Mouse (Mus musculus) forebrain, embryonic 13.5 days (tissue): ENCODE data around the gene Zfyve16. TPM values are rescaled to one million over a fixed set of nuclear protein-coding genes. Genes with fewer than 3 reads are reported as not detected.
A peak's percentile ranks its signal among the peaks of the same experiment; 100 is the strongest.

Source experiments
- ATAC-seq: fragments of 200-750 bp; cut with Nextera tagmentation; 2 replicates; pipeline ENCODE4 v1.8.0; 2017
- H3K27ac ChIP-seq: fragments of 300-500 bp; sonication (generic); 2 replicates; pipeline ENCODE4 v1.5.1; 2015; ENCODE audit warnings: inconsistent platforms, mild to moderate bottlenecking, moderate library complexity
- H3K27me3 ChIP-seq: fragments of 300-500 bp; sonication (generic); 2 replicates; pipeline ENCODE4 v1.6.1; 2015; ENCODE audit warnings: mild to moderate bottlenecking, inconsistent platforms
- H3K36me3 ChIP-seq: fragments of 300-500 bp; sonication (generic); 2 replicates; pipeline ENCODE4 v1.6.1; 2015; ENCODE audit warnings: mild to moderate bottlenecking, inconsistent platforms; ENCODE audit not compliant: poor library complexity, severe bottlenecking
- H3K4me1 ChIP-seq: fragments of 300-500 bp; sonication (generic); 2 replicates; pipeline ENCODE4 v1.6.1; 2015; ENCODE audit warnings: inconsistent platforms
- H3K4me2 ChIP-seq: fragments of 300-500 bp; sonication (generic); 2 replicates; pipeline ENCODE4 v1.6.1; 2015; ENCODE audit warnings: inconsistent platforms, mild to moderate bottlenecking, moderate library complexity
- H3K4me3 ChIP-seq: fragments of 300-500 bp; sonication (generic); 2 replicates; pipeline ENCODE4 v1.5.1; 2015; ENCODE audit warnings: mild to moderate bottlenecking, inconsistent platforms
- H3K9ac ChIP-seq: fragments of 300-500 bp; sonication (generic); 2 replicates; pipeline ENCODE4 v1.6.1; 2015; ENCODE audit warnings: mild to moderate bottlenecking, inconsistent platforms
- H3K9me3 ChIP-seq: fragments of 300-500 bp; sonication (generic); replicated peaks from 2 replicates; pipeline ENCODE4 v1.6.1; 2016; ENCODE audit warnings: inconsistent platforms
- WGBS: fragments of 180-500 bp; shearing (Covaris S2); methylation state at CpG from one replicate; pipeline ENCODE4 v1.1.7; 2015; 5-methylcytosine and 5-hydroxymethylcytosine counted together
- polyA plus RNA-seq: library from polyadenylated mRNA; unstranded; fragments of >200 nt; fragmentation: Nextera tagmentation; extraction: Ambion mirVana; gene quantifications from 2 replicates; pipeline ENCODE4 v1.2.1, GENCODE M21; 2015

Zfyve16 gene
- polyA plus RNA-seq, 1 experiment from 2014 or later, result 10.0 TPM

DNA sequence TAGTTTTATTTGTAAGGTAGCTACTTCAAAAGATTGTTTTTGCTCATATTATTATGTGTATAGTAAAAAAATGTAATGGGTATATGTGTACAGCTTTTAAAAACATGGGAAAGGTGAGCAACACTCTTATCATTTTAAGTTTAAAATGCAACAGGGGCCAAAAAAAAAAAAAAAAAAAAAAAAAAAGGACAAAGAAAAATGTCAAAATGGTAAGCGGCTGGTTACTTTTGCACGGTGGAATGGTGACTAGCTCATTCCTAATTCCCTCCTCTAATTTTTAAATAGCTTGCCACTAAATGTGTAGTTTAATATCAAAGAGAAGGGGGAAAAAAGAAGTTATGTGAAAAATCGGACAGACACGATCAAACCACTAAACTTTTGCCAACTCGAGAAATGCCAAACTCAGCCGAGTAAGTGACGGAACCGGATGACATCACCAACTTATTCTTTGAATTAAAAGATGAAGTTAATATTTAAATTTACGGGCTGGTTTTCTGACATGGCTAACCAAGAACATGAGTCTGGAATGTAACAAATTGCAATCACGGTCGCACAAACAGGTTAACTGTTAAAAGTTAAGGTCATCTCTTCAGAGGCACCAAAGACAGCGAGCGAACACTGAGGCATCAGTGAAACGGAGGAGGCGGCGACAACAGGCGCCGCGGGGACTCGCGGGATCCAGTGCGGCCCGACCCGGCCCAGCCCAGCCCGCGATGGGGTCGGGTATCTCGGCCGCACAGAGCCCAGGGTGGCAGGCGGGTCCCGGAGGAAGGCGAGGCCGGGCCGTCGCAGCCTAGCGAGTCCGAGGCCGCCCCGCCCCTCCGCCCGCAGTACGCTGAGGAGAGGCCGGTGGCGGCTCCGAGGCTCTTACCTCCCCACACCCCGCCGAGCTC lies 594 bp downstream of the Zfyve16 start:
- H3K27ac ChIP-seq, result peak overlapping the region; percentile 92
- H3K4me3 ChIP-seq, result peak overlapping the region; percentile 82
- no peaks in the 10 kb centered on the region for H3K36me3 ChIP-seq
- peak; percentile 93 for ATAC-seq
- peaks cover 10% of the 10 kb centered on the region for H3K4me1 ChIP-seq
- peak overlapping the region; percentile 72 for H3K4me2 ChIP-seq
- peak overlapping the region; percentile 86 for H3K9ac ChIP-seq
- no peaks in the 10 kb centered on the region for H3K27me3 ChIP-seq
- 4% methylated on average over 37 of the region's 47 CpGs for WGBS
- no peaks in the 10 kb centered on the region for H3K9me3 ChIP-seq

DNA sequence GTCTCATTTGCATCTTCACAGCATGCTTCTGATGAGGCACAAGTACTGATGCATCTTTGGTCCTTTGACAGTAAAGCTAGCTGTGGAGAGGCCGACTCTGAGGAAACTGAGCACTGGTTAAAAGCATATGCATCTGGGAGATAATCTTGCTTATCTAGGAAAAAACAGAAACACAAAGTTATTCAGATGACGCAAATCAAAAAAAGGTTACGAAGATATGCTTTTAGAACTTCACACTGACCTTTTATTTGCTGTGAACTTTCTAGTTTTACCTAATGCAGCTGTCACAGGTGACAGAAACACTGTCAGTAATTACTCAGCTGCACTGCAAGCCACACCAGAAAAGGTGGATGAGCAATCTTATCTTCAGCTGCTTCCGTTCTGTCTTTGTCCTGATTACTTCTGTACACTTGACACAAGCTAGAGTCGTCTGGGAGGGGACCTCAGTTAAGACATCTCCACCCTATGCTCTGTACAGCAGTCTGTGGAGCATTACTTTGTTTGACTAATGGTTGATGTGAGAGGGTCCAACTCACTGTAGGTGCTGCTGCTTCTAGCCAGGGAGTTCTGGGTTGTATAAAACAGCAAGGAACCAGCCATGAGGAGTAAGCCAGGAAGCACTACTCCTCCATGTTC lies 7.4 kb downstream of the Zfyve16 start:
- WGBS, result 90% methylated on average over 5 of the region's 5 CpGs
- Histone ChIP-seq H3K4me1 (no peaks in the 10 kb centered on the region), H3K4me3 (no peak overlapping the region), H3K27ac (no peak overlapping the region), H3K27me3 (no peaks in the 10 kb centered on the region), H3K4me2 (no peak overlapping the region), H3K36me3 (peaks cover 43% of the 10 kb centered on the region), H3K9me3 (no peaks in the 10 kb centered on the region), H3K9ac (no peak overlapping the region)
- ATAC-seq, result no peak

GRCm38 (mm10) chr13:92504871-92505270 lies 25.8 kb downstream of the Zfyve16 start:
- Histone ChIP-seq H3K4me1 (no peaks in the 10 kb centered on the region), H3K9me3 (no peaks in the 10 kb centered on the region), H3K36me3 (peaks cover 47% of the 10 kb centered on the region), H3K27me3 (no peaks in the 10 kb centered on the region), H3K9ac (no peak overlapping the region), H3K27ac (no peak overlapping the region), H3K4me3 (no peak overlapping the region), H3K4me2 (no peak overlapping the region)
- 87% methylated on average over 12 of the region's 12 CpGs for WGBS
- no peak for ATAC-seq

- no peaks in the 10 kb centered on the region for H3K27me3 ChIP-seq
- no peak for ATAC-seq
- H3K9me3 ChIP-seq, result no peaks in the 10 kb centered on the region
- H3K4me1 ChIP-seq, result no peaks in the 10 kb centered on the region
- no peak overlapping the region for H3K9ac ChIP-seq
- no peak overlapping the region for H3K27ac ChIP-seq
- WGBS, result 95% methylated on average over 1 of the region's 1 CpGs
- H3K36me3 ChIP-seq, result peaks cover 30% of the 10 kb centered on the region
- H3K4me2 ChIP-seq, result no peak overlapping the region
- H3K4me3 ChIP-seq, result no peak overlapping the region
Measured at GRCm38 (mm10) chr13:92491923-92492322, 38.7 kb downstream of the Zfyve16 start.

DNA sequence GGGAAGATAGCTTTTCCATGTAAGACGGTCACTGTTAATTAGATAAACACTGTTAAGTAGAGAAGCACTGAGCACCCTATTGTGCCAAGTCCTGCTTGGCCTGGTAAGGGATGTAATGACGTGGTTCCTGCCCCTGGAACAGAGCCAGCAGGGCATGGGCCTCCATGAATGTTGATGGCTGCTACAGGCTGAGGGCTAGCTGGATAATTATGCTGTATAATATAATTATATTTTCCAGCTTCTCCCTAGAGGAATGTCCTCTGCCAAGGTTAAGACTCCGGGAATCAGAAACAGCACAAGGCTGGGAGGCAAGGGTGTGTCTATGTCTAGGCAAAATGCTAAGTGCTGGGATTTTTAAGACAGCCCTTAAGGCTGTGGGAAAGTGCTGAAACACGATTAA lies 39.9 kb downstream of the Zfyve16 start:
- H3K27ac ChIP-seq, result no peak overlapping the region
- H3K27me3 ChIP-seq, result no peaks in the 10 kb centered on the region
- no peak for ATAC-seq
- H3K4me1 ChIP-seq, result no peaks in the 10 kb centered on the region
- 70% methylated on average over 4 of the region's 4 CpGs for whole genome bisulfite sequencing
- no peak overlapping the region for H3K9ac ChIP-seq
- no peak overlapping the region for H3K4me2 ChIP-seq
- H3K9me3 ChIP-seq, result no peaks in the 10 kb centered on the region
- H3K4me3 ChIP-seq, result no peak overlapping the region
- H3K36me3 ChIP-seq, result peaks cover 30% of the 10 kb centered on the region

- Histone ChIP-seq H3K4me2 (peak within 1 kb of the TSS; percentile 70), H3K27ac (peak within 1 kb of the TSS; percentile 45), H3K27me3 (no peaks in the 10 kb centered on the region), H3K36me3 (no peaks in the 10 kb centered on the region), H3K4me3 (peak within 1 kb of the TSS; percentile 46), H3K4me1 (peaks cover 4% of the 10 kb centered on the region; the same call in 1 of the 2 replicates), H3K9ac (peak within 1 kb of the TSS; percentile 58), H3K9me3 (no peaks in the 10 kb centered on the region)
- WGBS, result 6% methylated on average over 19 of the region's 19 CpGs
- peak; percentile 100 for ATAC-seq
Measured at GRCm38 (mm10) chr13:92483852-92484463, 46.7 kb downstream of the Zfyve16 start, which contains the start of gene Fam151b. Gene Fam151b, minus strand, starts transcription at chr13:92484015.

DNA sequence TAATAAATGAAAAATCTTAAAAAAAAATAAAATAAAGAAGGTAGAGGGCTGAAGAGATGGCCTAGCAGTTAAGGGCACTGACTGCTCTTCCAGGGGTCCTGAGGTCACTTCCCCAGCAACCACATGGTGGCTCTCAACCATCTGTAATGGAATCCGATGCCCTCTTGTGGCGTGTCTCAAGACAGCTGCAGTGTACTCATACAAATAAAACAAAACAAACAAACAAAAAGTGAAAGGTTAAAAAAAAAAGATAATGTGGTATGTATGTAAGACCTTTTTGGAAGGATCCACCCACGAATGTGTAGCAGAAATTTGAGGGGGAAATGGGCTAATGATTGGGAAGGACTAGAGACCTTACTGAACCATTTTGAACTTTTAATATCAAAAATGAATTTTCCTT lies 47.3 kb downstream of the Zfyve16 start:
- Histone ChIP-seq H3K36me3 (no peaks in the 10 kb centered on the region), H3K4me2 (peak overlapping the region; percentile 70), H3K27me3 (no peaks in the 10 kb centered on the region), H3K27ac (no peak overlapping the region), H3K4me1 (peaks cover 4% of the 10 kb centered on the region; the same call in 1 of the 2 replicates), H3K4me3 (peak overlapping the region; percentile 46), H3K9me3 (no peaks in the 10 kb centered on the region), H3K9ac (peak overlapping the region; percentile 58; the same call in 1 of the 2 replicates)
- ATAC-seq, result peak; percentile 65
- WGBS, result 6% methylated on average over 3 of the region's 3 CpGs

- Histone ChIP-seq H3K9me3 (no peaks in the 10 kb centered on the region), H3K4me3 (no peak overlapping the region), H3K27me3 (no peaks in the 10 kb centered on the region), H3K36me3 (peaks cover 9% of the 10 kb centered on the region; the same call in 1 of the 2 replicates), H3K27ac (no peak overlapping the region), H3K4me1 (no peaks in the 10 kb centered on the region), H3K9ac (no peak overlapping the region), H3K4me2 (no peak overlapping the region)
- no peak for ATAC-seq
- 78% methylated on average over 2 of the region's 2 CpGs for WGBS
Measured at GRCm38 (mm10) chr13:92470151-92470550, 60.5 kb downstream of the Zfyve16 start.

GRCm38 (mm10) chr13:92469381-92469780 lies 61.3 kb downstream of the Zfyve16 start:
- peaks cover 9% of the 10 kb centered on the region; the same call in 1 of the 2 replicates for H3K36me3 ChIP-seq
- H3K27me3 ChIP-seq, result no peaks in the 10 kb centered on the region
- H3K4me1 ChIP-seq, result no peaks in the 10 kb centered on the region
- H3K4me2 ChIP-seq, result no peak overlapping the region
- no peak overlapping the region for H3K4me3 ChIP-seq
- no peaks in the 10 kb centered on the region for H3K9me3 ChIP-seq
- no peak for ATAC-seq
- WGBS, result 79% methylated on average over 2 of the region's 2 CpGs
- H3K9ac ChIP-seq, result no peak overlapping the region
- no peak overlapping the region for H3K27ac ChIP-seq

DNA sequence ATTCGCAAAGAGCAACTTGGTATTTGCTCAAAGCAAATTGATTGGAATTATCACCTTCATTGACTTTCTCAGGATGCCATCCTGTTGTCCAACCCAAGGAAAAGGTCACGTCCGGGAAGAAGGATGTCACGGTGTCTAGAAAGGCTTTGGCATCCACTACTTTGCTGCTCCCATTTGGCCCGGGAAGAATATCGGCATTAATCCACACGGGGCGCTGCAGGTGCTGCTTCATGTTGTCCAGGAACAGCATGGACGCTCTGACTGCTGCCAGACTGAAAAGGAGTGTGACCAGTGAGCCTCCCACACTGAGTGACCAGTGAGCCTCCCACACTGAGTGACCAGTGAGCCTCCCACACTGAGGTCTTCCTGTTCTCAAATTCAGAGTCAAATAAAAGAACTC lies 62.8 kb downstream of the Zfyve16 start:
- H3K4me3 ChIP-seq, result no peak overlapping the region
- no peak for ATAC-seq
- no peaks in the 10 kb centered on the region for H3K27me3 ChIP-seq
- WGBS, result 69% methylated on average over 9 of the region's 9 CpGs
- no peak overlapping the region for H3K9ac ChIP-seq
- H3K4me2 ChIP-seq, result no peak overlapping the region
- H3K9me3 ChIP-seq, result no peaks in the 10 kb centered on the region
- H3K36me3 ChIP-seq, result peaks cover 9% of the 10 kb centered on the region; the same call in 1 of the 2 replicates
- no peaks in the 10 kb centered on the region for H3K4me1 ChIP-seq
- no peak overlapping the region for H3K27ac ChIP-seq

DNA sequence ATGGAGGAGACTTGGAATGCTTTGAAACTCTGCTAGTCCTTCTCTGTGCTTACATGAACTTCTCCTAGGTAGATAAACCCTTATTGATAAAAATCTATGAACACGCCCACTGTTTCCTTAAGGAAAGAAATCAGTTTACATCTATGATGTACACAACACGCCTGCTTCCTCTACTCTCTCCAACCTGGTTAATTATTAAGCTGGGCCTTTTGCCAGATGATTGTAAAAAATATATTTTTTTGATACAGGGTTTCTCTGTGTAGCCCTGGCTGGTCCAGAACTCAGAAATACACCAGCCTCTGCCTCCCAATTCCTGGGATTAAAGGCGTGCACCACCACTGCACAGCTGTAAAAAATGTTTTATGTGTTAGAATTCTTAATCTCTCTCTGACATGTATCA lies 66.0 kb downstream of the Zfyve16 start:
- Histone ChIP-seq H3K4me2 (no peak overlapping the region), H3K36me3 (peaks cover 9% of the 10 kb centered on the region; the same call in 1 of the 2 replicates), H3K4me1 (no peaks in the 10 kb centered on the region), H3K27ac (no peak overlapping the region), H3K27me3 (no peaks in the 10 kb centered on the region), H3K9ac (no peak overlapping the region), H3K9me3 (no peaks in the 10 kb centered on the region), H3K4me3 (no peak overlapping the region)
- WGBS, result 92% methylated on average over 3 of the region's 3 CpGs
- ATAC-seq, result no peak

DNA sequence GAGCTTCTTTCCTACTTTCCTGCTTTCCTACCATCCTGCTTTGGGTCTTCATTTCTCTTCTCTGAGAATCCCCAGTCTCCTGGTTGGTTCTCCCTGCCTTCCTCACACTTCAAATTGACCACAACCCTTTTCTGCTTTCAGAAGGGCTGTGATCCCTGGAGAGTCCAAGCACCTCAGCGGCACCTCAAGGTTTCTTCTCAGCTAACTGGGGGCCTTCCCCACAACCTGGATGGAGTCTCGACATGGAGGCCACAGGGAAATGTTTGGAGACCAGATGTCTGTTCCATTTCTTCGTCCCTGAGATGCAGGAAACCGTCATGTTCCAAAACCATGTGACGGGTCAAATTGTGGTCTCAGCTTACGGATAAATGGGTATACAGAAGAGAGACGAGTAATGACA lies 83.8 kb downstream of the Zfyve16 start:
- Histone ChIP-seq H3K9ac (no peak overlapping the region), H3K4me3 (no peak overlapping the region), H3K4me2 (no peak overlapping the region), H3K9me3 (no peaks in the 10 kb centered on the region), H3K36me3 (no peaks in the 10 kb centered on the region), H3K4me1 (no peaks in the 10 kb centered on the region), H3K27ac (no peak overlapping the region), H3K27me3 (no peaks in the 10 kb centered on the region)
- no peak for ATAC-seq
- 93% methylated on average over 7 of the region's 7 CpGs for WGBS
